Mouse (Mus musculus) heart, adult 2 months (tissue): ENCODE measurements around the gene Srgap1. TPM values are rescaled to one million over a fixed set of nuclear protein-coding genes. Genes with fewer than 3 reads are reported as not detected.

Experiments
- DNase-seq, 2 experiments: peaks; one replicate each; pipeline ENCODE4 v3.0.0; 2021
- H3K27ac ChIP-seq: fragments of 200-600 bp; 2 replicates; pipeline ENCODE4 v1.8.1; 2022
- H3K27me3 ChIP-seq: fragments of 200-500 bp; 2 replicates; pipeline ENCODE4 v1.6.1; 2012; ENCODE audit warnings: mild to moderate bottlenecking, low read length, inconsistent platforms, mixed read lengths; ENCODE audit not compliant: control insufficient read depth, insufficient read depth
- H3K36me3 ChIP-seq: fragments of 200-500 bp; 2 replicates; pipeline ENCODE4 v1.6.1; 2012; ENCODE audit warnings: low read length, inconsistent platforms; ENCODE audit not compliant: control insufficient read depth, insufficient read depth
- H3K4me1 ChIP-seq: fragments of 200-500 bp; 2 replicates; pipeline ENCODE4 v1.6.1; 2011; ENCODE audit warnings: low read length; ENCODE audit not compliant: control insufficient read depth, insufficient read depth
- H3K4me3 ChIP-seq: fragments of 200-600 bp; 2 replicates; pipeline ENCODE4 v1.8.1; 2022
- H3K79me2 ChIP-seq: fragments of 200-500 bp; replicated peaks from 2 replicates; pipeline ENCODE4 v1.6.1; 2012; ENCODE audit warnings: mild to moderate bottlenecking, inconsistent platforms, low read length, moderate library complexity, mixed read lengths; ENCODE audit not compliant: control insufficient read depth, insufficient read depth
- H3K9ac ChIP-seq: fragments of 200-500 bp; 2 replicates; pipeline ENCODE4 v1.6.1; 2012; ENCODE audit warnings: low read depth, mild to moderate bottlenecking, control low read depth, inconsistent platforms, low read length, mixed read lengths
- CTCF ChIP-seq: fragments of 200-600 bp; IDR thresholded peaks from 2 replicates; pipeline ENCODE4 v1.8.1; 2022; ENCODE audit warnings: antibody characterized with exemption, mild to moderate bottlenecking, moderate library complexity
- EP300 ChIP-seq: fragments of 200-500 bp; IDR thresholded peaks from 2 replicates; pipeline ENCODE4 v1.6.1; 2011; ENCODE audit warnings: low read depth, low read length, control low read depth; ENCODE audit not compliant: insufficient read depth
- POLR2A ChIP-seq: fragments of 200-500 bp; IDR thresholded peaks from 2 replicates; pipeline ENCODE4 v1.6.1; 2011; ENCODE audit warnings: mild to moderate bottlenecking, low read depth, low read length, control low read depth; ENCODE audit not compliant: insufficient read depth
- WGBS: fragments of 180-500 bp; shearing (Covaris S2); methylation state at CpG from one replicate; pipeline ENCODE4 v1.1.7; 2018; 5-methylcytosine and 5-hydroxymethylcytosine counted together
- intact Hi-C: fragments of 180-260 bp; cut with DNase I; formaldehyde crosslinking; loops from one replicate; pipeline ENCODE4 v1.15.1; 2025
- polyA plus RNA-seq: library from polyadenylated mRNA; depleted of rRNA; stranded (reverse); fragments of >200 nt; gene quantifications from 2 replicates; pipeline ENCODE4 v1.2.3, GENCODE M21; 2012
- total RNA-seq, 2 experiments: library from RNA; stranded (reverse); gene quantifications; 2 replicates each; pipeline ENCODE4 v1.2.3; 2021

Gene Srgap1
- total and polyA plus RNA-seq, 3 experiments, result 1.1 to 2.1 (median 1.3) TPM

- H3K27me3 ChIP-seq, result no peaks in the 10 kb centered on the region
- H3K79me2 ChIP-seq, result no peaks in the 10 kb centered on the region
- no peak overlapping the region for H3K4me3 ChIP-seq
- no peaks in the 10 kb centered on the region; the same call in 1 of the 2 replicates for H3K4me1 ChIP-seq
- intact Hi-C loops, result no loop called here
- no peak overlapping the region for H3K9ac ChIP-seq
- no peaks in the 10 kb centered on the region for H3K36me3 ChIP-seq
- no peak overlapping the region for H3K27ac ChIP-seq
- DNase-seq, result no peak
- TF ChIP-seq CTCF (no peak), EP300 (no peak), POLR2A (no peak)
- 58% methylated on average over 4 of the region's 4 CpGs for WGBS
Measured at GRCm38 (mm10) chr10:121986997-121987396, 60.1 kb downstream of the Srgap1 start.

DNA sequence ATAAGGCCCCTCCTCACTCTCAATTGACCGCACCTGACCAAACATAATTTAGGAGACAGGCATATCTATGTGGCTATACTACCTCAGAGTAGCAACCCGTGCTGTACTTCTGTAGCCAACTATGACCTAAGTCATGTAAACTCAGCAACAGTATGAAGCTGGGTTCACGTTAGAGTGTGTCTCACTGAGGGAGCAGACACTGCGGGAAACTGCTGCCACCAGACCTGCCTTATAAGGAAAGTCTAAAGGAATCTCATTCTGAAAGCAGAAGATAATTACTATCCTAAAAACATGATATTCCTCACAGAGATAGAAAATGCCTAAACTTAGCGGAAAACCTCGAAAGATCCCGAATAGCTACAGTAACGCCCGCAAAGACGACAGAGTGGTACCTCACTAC, 62.2 kb downstream of the Srgap1 start:
- no peak for TF ChIP-seq EP300
- no peak for TF ChIP-seq CTCF
- TF ChIP-seq POLR2A, result no peak
- no peak overlapping the region for H3K9ac ChIP-seq
- H3K4me3 ChIP-seq, result no peak overlapping the region
- H3K27ac ChIP-seq, result no peak overlapping the region
- 84% methylated on average over 10 of the region's 10 CpGs for WGBS
- no peaks in the 10 kb centered on the region for H3K27me3 ChIP-seq
- no peak for DNase-seq
- intact Hi-C loops, result no loop called here
- H3K36me3 ChIP-seq, result no peaks in the 10 kb centered on the region
- H3K4me1 ChIP-seq, result no peaks in the 10 kb centered on the region; the same call in 1 of the 2 replicates
- H3K79me2 ChIP-seq, result no peaks in the 10 kb centered on the region

- DNase-seq, result peak; percentile 51 to 58
- no peak overlapping the region for H3K9ac ChIP-seq
- H3K27me3 ChIP-seq, result no peaks in the 10 kb centered on the region
- TF ChIP-seq CTCF (no peak), POLR2A (no peak), EP300 (no peak)
- H3K4me3 ChIP-seq, result no peak overlapping the region
- WGBS, result 35% methylated on average over 10 of the region's 10 CpGs
- no peak overlapping the region for H3K27ac ChIP-seq
- H3K4me1 ChIP-seq, result no peaks in the 10 kb centered on the region; the same call in 1 of the 2 replicates
- intact Hi-C loops, result no loop called here
- no peaks in the 10 kb centered on the region for H3K79me2 ChIP-seq
- H3K36me3 ChIP-seq, result no peaks in the 10 kb centered on the region
Measured at GRCm38 (mm10) chr10:121983993-121984610, 63.0 kb downstream of the Srgap1 start.

DNA sequence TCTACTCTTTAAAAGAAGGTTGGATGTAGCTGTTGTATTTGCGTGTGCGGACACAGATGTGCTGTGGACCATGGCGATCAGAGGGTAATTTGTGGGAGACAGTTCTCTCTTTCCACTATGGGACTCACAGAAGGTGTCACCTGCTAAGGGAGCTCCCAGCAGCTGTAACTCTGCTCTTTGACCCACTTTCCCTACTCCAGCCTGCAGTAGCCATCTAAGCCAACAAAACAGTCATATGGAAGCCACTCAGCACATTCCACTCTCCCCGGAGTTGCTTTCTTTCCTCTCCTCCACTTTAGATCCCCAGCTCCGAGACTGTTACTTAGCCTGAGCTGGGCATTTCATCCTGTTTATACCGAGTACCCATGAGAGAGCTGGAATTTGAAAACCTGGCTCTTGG, 71.8 kb downstream of the Srgap1 start:
- Histone ChIP-seq H3K79me2 (no peaks in the 10 kb centered on the region), H3K4me1 (peaks cover 6% of the 10 kb centered on the region; the same call in 1 of the 2 replicates), H3K27ac (no peak overlapping the region), H3K4me3 (no peak overlapping the region), H3K9ac (no peak overlapping the region), H3K27me3 (no peaks in the 10 kb centered on the region), H3K36me3 (no peaks in the 10 kb centered on the region)
- no peak for DNase-seq
- TF ChIP-seq POLR2A (no peak), CTCF (no peak), EP300 (no peak)
- intact Hi-C loops, result no loop called here
- WGBS, result 75% methylated on average over 6 of the region's 6 CpGs

- Histone ChIP-seq H3K79me2 (no peaks in the 10 kb centered on the region), H3K27ac (no peak overlapping the region), H3K27me3 (no peaks in the 10 kb centered on the region), H3K4me1 (peaks cover 6% of the 10 kb centered on the region; the same call in 1 of the 2 replicates), H3K4me3 (no peak overlapping the region), H3K36me3 (no peaks in the 10 kb centered on the region), H3K9ac (no peak overlapping the region)
- 75% methylated on average over 4 of the region's 4 CpGs for whole genome bisulfite sequencing
- intact Hi-C loops, result loop anchor here (5.0 kb wide), 2 partner anchors 33 to 73 kb away; partner anchors contain the start of gene Srgap1
- TF ChIP-seq POLR2A, result no peak
- no peak for TF ChIP-seq EP300
- TF ChIP-seq CTCF, result no peak
- DNase-seq, result no peak
Measured at GRCm38 (mm10) chr10:121974591-121974990, 72.5 kb downstream of the Srgap1 start.

DNA sequence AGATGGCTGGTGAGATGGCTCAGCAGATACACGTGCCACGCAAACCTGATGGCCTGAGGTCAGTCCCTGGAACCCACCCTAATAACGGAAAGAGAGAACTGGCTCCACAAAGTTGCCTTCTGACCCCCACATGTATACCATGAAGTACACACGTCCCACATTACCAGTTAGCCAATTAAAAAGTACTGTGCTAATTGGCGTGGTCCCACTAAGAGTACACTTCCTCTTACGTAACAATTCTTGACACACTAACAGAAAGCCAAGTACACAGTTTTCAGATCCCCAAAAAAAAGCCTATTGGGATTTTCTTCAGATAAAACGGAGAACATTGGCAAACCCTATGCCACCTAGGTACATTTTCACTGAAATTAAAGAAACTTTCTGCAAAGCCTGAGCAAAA, 73.8 kb downstream of the Srgap1 start:
- TF ChIP-seq CTCF (no peak), EP300 (no peak), POLR2A (no peak)
- Histone ChIP-seq H3K27me3 (no peaks in the 10 kb centered on the region), H3K79me2 (no peaks in the 10 kb centered on the region), H3K4me3 (no peak overlapping the region), H3K4me1 (peaks cover 6% of the 10 kb centered on the region; the same call in 1 of the 2 replicates), H3K36me3 (no peaks in the 10 kb centered on the region), H3K27ac (no peak overlapping the region), H3K9ac (no peak overlapping the region)
- 85% methylated on average over 7 of the region's 7 CpGs for WGBS
- no peak for DNase-seq
- intact Hi-C loops, result loop anchor here (5.0 kb wide), 2 partner anchors 34 to 74 kb away; partner anchors contain the start of gene Srgap1
